Mouse (Mus musculus) embryonic fibroblast, embryonic 13.5 days (primary cell): ENCODE data around the gene Cnih3.

ENCODE experiments used
- CTCF ChIP-seq: IDR thresholded peaks from 2 replicates; pipeline ENCODE4 v1.5.1; 2011; ENCODE audit warnings: mild to moderate bottlenecking, control low read depth, low read length, moderate library complexity, borderline replicate concordance; ENCODE audit not compliant: insufficient read depth
- POLR2A ChIP-seq: IDR thresholded peaks from 2 replicates; pipeline ENCODE4 v1.6.1; 2011; ENCODE audit warnings: low read depth, mild to moderate bottlenecking, control low read depth, low read length, moderate library complexity

- TF ChIP-seq CTCF (no peak), POLR2A (no peak)
Measured at GRCm38 (mm10) chr1:181467321-181467670, 114.9 kb downstream of the Cnih3 start.
